Mouse (Mus musculus) left cerebral cortex, adult 11 months (tissue): ENCODE measurements around the gene Olfr384.
"Not testable (repeated sequence)": the region's sequence is repeated elsewhere in the genome, so short reads cannot be mapped to it uniquely, and the experiment has no call there.

Experiments used
- DNase-seq: peaks from one replicate; pipeline ENCODE4 v3.0.0; 2022; ENCODE audit warnings: low spot score

Gene Olfr384

GRCm38 (mm10) chr11:73598294-73598693 is at the start of gene Olfr384:
Olfr384 (plus strand) TSS chr11:73598594.
- DNase-seq = no peak

- DNase-seq = no peak
These were observed 18.5 kb upstream of the Olfr384 start for GRCm38 (mm10) chr11:73579871-73580270.

- DNase-seq = not testable (repeated sequence)
These were observed 15.2 kb upstream of the Olfr384 start for GRCm38 (mm10) chr11:73583188-73583587.

GRCm38 (mm10) chr11:73592908-73593307 is 5.5 kb upstream of the Olfr384 start, which contains the start of gene Olfr385:
Olfr385 (minus strand) TSS chr11:73593008.
- no peak for DNase-seq
